Mouse (Mus musculus) cerebellum, adult 2 months (tissue): ENCODE measurements around the gene Dapk1. TPM values are rescaled to one million over a fixed set of nuclear protein-coding genes. Genes with fewer than 3 reads are reported as not detected.
A peak's percentile ranks its signal among the peaks of the same experiment; 100 is the strongest.

Source experiments
- DNase-seq, 2 experiments: peaks; one replicate each; pipeline ENCODE4 v3.0.0; 2021
- H3K27ac ChIP-seq: fragments of 200-500 bp; 2 replicates; pipeline ENCODE4 v1.5.1; 2012; ENCODE audit warnings: low read length, control low read depth, inconsistent platforms; ENCODE audit not compliant: insufficient read depth
- H3K27me3 ChIP-seq: fragments of 200-500 bp; 2 replicates; pipeline ENCODE4 v1.6.1; 2012; ENCODE audit warnings: inconsistent platforms, mild to moderate bottlenecking, low read length, moderate library complexity; ENCODE audit not compliant: control insufficient read depth, insufficient read depth
- H3K4me1 ChIP-seq: fragments of 200-500 bp; 2 replicates; pipeline ENCODE4 v1.6.1; 2011; ENCODE audit warnings: low read length; ENCODE audit not compliant: control insufficient read depth, insufficient read depth
- H3K4me3 ChIP-seq: fragments of 200-500 bp; replicated peaks from 2 replicates; pipeline ENCODE3; 2011; ENCODE audit warnings: mild to moderate bottlenecking, low read depth, low read length, control low read depth; ENCODE audit not compliant: insufficient read depth
- CTCF ChIP-seq: fragments of 200-500 bp; IDR thresholded peaks from 2 replicates; pipeline ENCODE4 v1.5.1; 2011; ENCODE audit warnings: low read depth, mild to moderate bottlenecking, control low read depth, low read length, moderate library complexity, borderline replicate concordance; ENCODE audit not compliant: insufficient read depth
- POLR2A ChIP-seq: fragments of 200-500 bp; IDR thresholded peaks from 2 replicates; pipeline ENCODE4 v1.6.1; 2011; ENCODE audit warnings: low read length, control low read depth, borderline replicate concordance; ENCODE audit not compliant: insufficient read depth
- WGBS: fragments of 180-500 bp; shearing (Covaris S2); methylation state at CpG from one replicate; pipeline ENCODE4 v1.1.7; 2018; 5-methylcytosine and 5-hydroxymethylcytosine counted together
- polyA plus RNA-seq: library from polyadenylated mRNA; depleted of rRNA; stranded (reverse); fragments of >200 nt; gene quantifications from 2 replicates; pipeline ENCODE4 v1.2.3, GENCODE M21; 2012

Dapk1 gene
- polyA plus RNA-seq, 1 experiment, result 12.8 TPM

GRCm38 (mm10) chr13:60618287-60618686 lies 16.5 kb downstream of the Dapk1 start:
- no peak for TF ChIP-seq POLR2A
- TF ChIP-seq CTCF, result no peak
- no peak overlapping the region for H3K27ac ChIP-seq
- 86% methylated on average over 9 of the region's 9 CpGs for WGBS

GRCm38 (mm10) chr13:60619723-60620122 lies 18.0 kb downstream of the Dapk1 start:
- 45% methylated on average over 6 of the region's 6 CpGs for WGBS
- Histone ChIP-seq H3K27me3 (no peaks in the 10 kb centered on the region), H3K4me1 (no peaks in the 10 kb centered on the region; the same call in 1 of the 2 replicates), H3K27ac (no peak overlapping the region), H3K4me3 (no peak overlapping the region)
- DNase-seq, result no peak
- TF ChIP-seq POLR2A (no peak), CTCF (no peak)

More at GRCm38 (mm10) chr13:60618287-60618686, 16.5 kb downstream of the Dapk1 start:
- no peaks in the 10 kb centered on the region; the same call in 1 of the 2 replicates for H3K4me1 ChIP-seq
- no peak for DNase-seq
- H3K4me3 ChIP-seq, result no peak overlapping the region
- no peaks in the 10 kb centered on the region; the same call in 1 of the 2 replicates for H3K27me3 ChIP-seq

GRCm38 (mm10) chr13:60621411-60621965 lies 19.7 kb downstream of the Dapk1 start:
- TF ChIP-seq CTCF (no peak), POLR2A (no peak)
- Histone ChIP-seq H3K4me1 (no peaks in the 10 kb centered on the region; the same call in 1 of the 2 replicates), H3K27me3 (no peaks in the 10 kb centered on the region), H3K4me3 (no peak overlapping the region), H3K27ac (no peak overlapping the region)
- peak; percentile 24 to 37 for DNase-seq
- WGBS, result 26% methylated on average over 4 of the region's 4 CpGs

GRCm38 (mm10) chr13:60625581-60625980 lies 23.8 kb downstream of the Dapk1 start:
- no peak for DNase-seq
- TF ChIP-seq CTCF, result no peak
- no peak for TF ChIP-seq POLR2A
- Histone ChIP-seq H3K4me3 (no peak overlapping the region), H3K27me3 (peaks cover 1% of the 10 kb centered on the region; the same call in 1 of the 2 replicates), H3K4me1 (no peaks in the 10 kb centered on the region), H3K27ac (no peak overlapping the region)
- 55% methylated on average over 7 of the region's 7 CpGs for WGBS

- DNase-seq, result no peak
- no peaks in the 10 kb centered on the region for H3K4me1 ChIP-seq
- TF ChIP-seq POLR2A (no peak), CTCF (no peak)
- H3K4me3 ChIP-seq, result no peak overlapping the region
- no peak overlapping the region for H3K27ac ChIP-seq
- H3K27me3 ChIP-seq, result peaks cover 1% of the 10 kb centered on the region; the same call in 1 of the 2 replicates
- WGBS, result 61% methylated on average over 15 of the region's 15 CpGs
Measured at GRCm38 (mm10) chr13:60627843-60628656, 26.3 kb downstream of the Dapk1 start.

- H3K27ac ChIP-seq, result no peak overlapping the region
- H3K4me1 ChIP-seq, result no peaks in the 10 kb centered on the region
- TF ChIP-seq CTCF (no peak), POLR2A (no peak)
- no peak overlapping the region for H3K4me3 ChIP-seq
- no peak for DNase-seq
- 25% methylated on average over 2 of the region's 2 CpGs for WGBS
- H3K27me3 ChIP-seq, result peaks cover 1% of the 10 kb centered on the region; the same call in 1 of the 2 replicates
Measured at GRCm38 (mm10) chr13:60628657-60628950, 26.9 kb downstream of the Dapk1 start.

- Histone ChIP-seq H3K4me3 (no peak overlapping the region), H3K4me1 (no peaks in the 10 kb centered on the region), H3K27ac (no peak overlapping the region), H3K27me3 (peaks cover 1% of the 10 kb centered on the region; the same call in 1 of the 2 replicates)
- 90% methylated on average over 9 of the region's 9 CpGs for WGBS
- DNase-seq, result no peak
- no peak for TF ChIP-seq POLR2A
- TF ChIP-seq CTCF, result no peak
Measured at GRCm38 (mm10) chr13:60629419-60629818, 27.7 kb downstream of the Dapk1 start.

- Histone ChIP-seq H3K27me3 (no peaks in the 10 kb centered on the region; the same call in 1 of the 2 replicates), H3K4me1 (no peaks in the 10 kb centered on the region), H3K4me3 (no peak overlapping the region), H3K27ac (no peak overlapping the region)
- DNase-seq, result no peak
- 48% methylated on average over 6 of the region's 6 CpGs for WGBS
- no peak for TF ChIP-seq CTCF
- TF ChIP-seq POLR2A, result no peak
Measured at GRCm38 (mm10) chr13:60633945-60634344, 32.2 kb downstream of the Dapk1 start.
